Mouse (Mus musculus) liver, adult 2 months (tissue): ENCODE measurements around the gene Aldh9a1. TPM values are rescaled to one million over a fixed set of nuclear protein-coding genes. Genes with fewer than 3 reads are reported as not detected.
A peak's percentile ranks its signal among the peaks of the same experiment; 100 is the strongest.

Source experiments
- DNase-seq: peaks from one replicate; pipeline ENCODE4 v3.0.0-alpha.2; 2011; ENCODE audit warnings: low read depth, low spot score; ENCODE audit errors: extremely low read depth
- H3K27ac ChIP-seq: fragments of 200-500 bp; replicated peaks from 2 replicates; pipeline ENCODE4 v1.5.1; 2012; ENCODE audit warnings: low read depth, mild to moderate bottlenecking, control low read depth, inconsistent platforms, low read length; ENCODE audit not compliant: insufficient read depth
- H3K27me3 ChIP-seq: fragments of 200-500 bp; 2 replicates; pipeline ENCODE4 v1.6.1; 2012; ENCODE audit warnings: mild to moderate bottlenecking, moderate library complexity, low read length, inconsistent platforms; ENCODE audit not compliant: control insufficient read depth, insufficient read depth
- H3K36me3 ChIP-seq: fragments of 200-500 bp; 2 replicates; pipeline ENCODE4 v1.6.1; 2012; ENCODE audit warnings: low read length, inconsistent platforms; ENCODE audit not compliant: control insufficient read depth, insufficient read depth
- H3K4me1 ChIP-seq: fragments of 200-500 bp; 2 replicates; pipeline ENCODE4 v1.6.1; 2011; ENCODE audit warnings: low read length; ENCODE audit not compliant: control insufficient read depth, insufficient read depth
- H3K4me3 ChIP-seq: fragments of 200-500 bp; 2 replicates; pipeline ENCODE4 v1.5.1; 2011; ENCODE audit warnings: low read depth, mild to moderate bottlenecking, control low read depth, low read length, moderate library complexity; ENCODE audit not compliant: insufficient read depth
- H3K79me2 ChIP-seq: fragments of 200-500 bp; 2 replicates; pipeline ENCODE4 v1.6.1; 2012; ENCODE audit warnings: inconsistent platforms, mild to moderate bottlenecking, low read length, moderate library complexity; ENCODE audit not compliant: control insufficient read depth, insufficient read depth
- H3K9ac ChIP-seq: fragments of 200-500 bp; 2 replicates; pipeline ENCODE4 v1.6.1; 2012; ENCODE audit warnings: low read depth, mild to moderate bottlenecking, control low read depth, inconsistent platforms, low read length
- CTCF ChIP-seq: fragments of 200-500 bp; IDR thresholded peaks from 2 replicates; pipeline ENCODE4 v1.5.1; 2011; ENCODE audit warnings: low read depth, low read length, control low read depth
- POLR2A ChIP-seq: fragments of 200-500 bp; IDR thresholded peaks from 2 replicates; pipeline ENCODE4 v1.6.1; 2011; ENCODE audit warnings: low read length, control low read depth; ENCODE audit not compliant: insufficient read depth; ENCODE audit errors: extremely low read depth
- WGBS: fragments of 180-500 bp; shearing (Covaris S2); methylation state at CpG from one replicate; pipeline ENCODE4 v1.1.7; 2018; 5-methylcytosine and 5-hydroxymethylcytosine counted together
- polyA plus RNA-seq: library from polyadenylated mRNA; depleted of rRNA; stranded (reverse); fragments of >200 nt; gene quantifications from 2 replicates; pipeline ENCODE4 v1.2.3, GENCODE M21; 2012
- total RNA-seq: library from RNA; depleted of rRNA; stranded (reverse); fragments of >200 nt; gene quantifications from 2 replicates; pipeline ENCODE4 v1.2.3, GENCODE M21; 2014

The Aldh9a1 gene
- total and polyA plus RNA-seq, 2 experiments: 119 to 127 TPM

GRCm38 (mm10) chr1:167378019-167378418 lies 28.2 kb downstream of the Aldh9a1 start:
- TF ChIP-seq CTCF (no peak), POLR2A (no peak)
- H3K4me3 ChIP-seq: no peak overlapping the region
- H3K36me3 ChIP-seq: no peaks in the 10 kb centered on the region
- H3K27me3 ChIP-seq: no peaks in the 10 kb centered on the region
- 31% methylated on average over 6 of the region's 6 CpGs for WGBS
- peak; percentile 87 for DNase-seq
- H3K79me2 ChIP-seq: no peaks in the 10 kb centered on the region
- H3K4me1 ChIP-seq: peaks cover 23% of the 10 kb centered on the region
- no peak overlapping the region for H3K9ac ChIP-seq
- H3K27ac ChIP-seq: peak overlapping the region; percentile 57

DNA sequence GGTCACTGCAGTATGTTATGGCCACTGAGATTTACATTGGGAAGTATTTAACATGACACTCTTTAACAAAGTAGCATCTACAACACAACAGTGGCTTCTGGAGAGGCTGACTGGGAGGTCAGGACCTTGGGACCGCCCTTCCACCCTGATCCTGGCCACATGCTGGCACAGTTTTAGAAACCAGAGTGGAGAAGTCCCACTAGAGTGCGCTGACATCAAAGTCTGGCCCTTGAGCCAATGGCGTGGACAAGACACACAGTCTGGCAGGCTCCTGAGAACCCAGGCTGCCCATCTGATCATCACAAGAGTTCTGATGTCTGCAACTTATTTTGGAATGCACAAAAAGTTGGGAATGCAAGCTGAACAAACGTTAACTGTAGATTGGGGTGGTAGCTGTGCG lies 30.0 kb downstream of the Aldh9a1 start:
- Histone ChIP-seq H3K4me3 (no peak overlapping the region), H3K27ac (no peak overlapping the region), H3K27me3 (no peaks in the 10 kb centered on the region), H3K79me2 (no peaks in the 10 kb centered on the region), H3K9ac (no peak overlapping the region), H3K36me3 (no peaks in the 10 kb centered on the region), H3K4me1 (peaks cover 20% of the 10 kb centered on the region)
- TF ChIP-seq POLR2A (no peak), CTCF (peak; percentile 25; the same call in 1 of the 2 replicates)
- peak; percentile 71 for DNase-seq
- 73% methylated on average over 5 of the region's 5 CpGs for WGBS

- peaks cover 16% of the 10 kb centered on the region for H3K4me1 ChIP-seq
- no peaks in the 10 kb centered on the region for H3K36me3 ChIP-seq
- no peak overlapping the region for H3K4me3 ChIP-seq
- H3K27ac ChIP-seq: no peak overlapping the region
- no peak overlapping the region for H3K9ac ChIP-seq
- 99% methylated on average over 2 of the region's 2 CpGs for WGBS
- H3K79me2 ChIP-seq: no peaks in the 10 kb centered on the region
- no peaks in the 10 kb centered on the region for H3K27me3 ChIP-seq
- DNase-seq: no peak
- no peak for TF ChIP-seq CTCF
- no peak for TF ChIP-seq POLR2A
Measured at GRCm38 (mm10) chr1:167380223-167380622, 30.4 kb downstream of the Aldh9a1 start.

DNA sequence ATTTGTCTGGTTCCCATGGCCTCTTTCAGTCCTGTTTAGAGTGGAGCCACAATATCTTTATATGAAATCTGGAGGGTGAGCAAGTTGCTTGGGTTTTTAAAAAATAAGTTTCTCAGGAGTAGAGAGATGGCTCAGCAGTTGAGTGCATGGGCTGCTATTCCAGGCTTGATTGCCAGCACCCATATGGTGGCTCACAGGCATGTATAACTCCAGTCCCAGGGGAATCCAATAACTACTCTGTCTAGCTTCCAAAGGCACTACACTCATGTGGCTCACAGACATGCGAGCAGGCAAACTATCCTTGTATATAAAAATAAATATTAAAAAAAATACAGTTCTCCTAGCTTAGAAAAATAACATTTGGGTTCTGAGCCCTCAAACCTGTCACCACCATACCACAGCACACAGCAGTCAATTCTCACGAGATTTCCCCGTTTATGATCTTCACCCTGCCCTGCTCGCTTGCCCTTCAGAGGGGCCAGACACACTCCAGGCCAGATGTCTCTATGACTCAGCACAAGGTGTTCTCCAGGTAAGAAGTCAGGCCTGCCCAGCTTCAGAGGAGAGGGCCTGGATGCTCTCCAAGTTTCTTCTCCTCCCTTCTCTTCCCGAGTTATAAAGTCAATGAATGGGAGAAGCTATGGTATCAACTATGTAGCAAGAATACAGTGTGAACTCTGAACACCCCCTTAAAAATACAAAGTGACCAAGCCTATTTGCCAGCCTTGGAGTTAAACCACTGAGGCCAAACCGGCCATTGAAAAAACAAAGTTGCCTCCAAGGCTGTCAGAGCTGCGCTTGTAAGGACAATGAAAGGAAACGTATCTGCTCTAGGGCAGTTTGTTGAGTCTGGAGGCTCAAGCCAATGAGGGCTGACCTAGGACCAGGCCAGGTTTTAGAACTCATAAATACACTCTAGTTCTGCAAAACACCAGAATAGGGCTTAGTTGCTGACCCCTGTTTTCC lies 31.5 kb downstream of the Aldh9a1 start:
- H3K4me1 ChIP-seq: peaks cover 10% of the 10 kb centered on the region
- no peak overlapping the region for H3K9ac ChIP-seq
- no peak overlapping the region for H3K4me3 ChIP-seq
- TF ChIP-seq CTCF (no peak), POLR2A (no peak)
- H3K79me2 ChIP-seq: no peaks in the 10 kb centered on the region
- H3K36me3 ChIP-seq: no peaks in the 10 kb centered on the region
- peak; percentile 47 for DNase-seq
- no peaks in the 10 kb centered on the region for H3K27me3 ChIP-seq
- 65% methylated on average over 8 of the region's 8 CpGs for WGBS
- H3K27ac ChIP-seq: no peak overlapping the region

DNA sequence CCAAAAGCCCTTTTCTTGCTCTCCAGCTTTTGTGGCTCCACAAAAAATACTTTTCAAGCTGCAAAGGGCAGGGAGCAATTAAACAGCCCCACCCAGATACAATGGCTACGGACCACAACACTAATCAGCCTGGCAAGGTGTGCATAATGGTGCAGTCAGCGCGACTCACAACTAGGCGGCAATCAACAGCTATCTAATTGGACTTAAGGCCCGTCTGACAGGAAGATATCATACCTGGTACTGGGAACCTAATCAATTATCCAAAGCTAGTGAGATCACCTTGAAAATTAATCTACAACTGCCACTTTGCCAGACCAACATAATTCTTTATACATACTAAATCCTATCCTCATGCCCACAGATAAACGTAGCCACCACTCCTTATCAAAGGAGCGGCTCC lies 32.5 kb downstream of the Aldh9a1 start:
- H3K79me2 ChIP-seq: no peaks in the 10 kb centered on the region
- no peak overlapping the region for H3K27ac ChIP-seq
- DNase-seq: no peak
- H3K4me3 ChIP-seq: no peak overlapping the region
- 92% methylated on average over 7 of the region's 7 CpGs for WGBS
- no peak for TF ChIP-seq POLR2A
- TF ChIP-seq CTCF: no peak
- H3K36me3 ChIP-seq: no peaks in the 10 kb centered on the region
- H3K4me1 ChIP-seq: peaks cover 10% of the 10 kb centered on the region
- no peaks in the 10 kb centered on the region for H3K27me3 ChIP-seq
- no peak overlapping the region for H3K9ac ChIP-seq

DNA sequence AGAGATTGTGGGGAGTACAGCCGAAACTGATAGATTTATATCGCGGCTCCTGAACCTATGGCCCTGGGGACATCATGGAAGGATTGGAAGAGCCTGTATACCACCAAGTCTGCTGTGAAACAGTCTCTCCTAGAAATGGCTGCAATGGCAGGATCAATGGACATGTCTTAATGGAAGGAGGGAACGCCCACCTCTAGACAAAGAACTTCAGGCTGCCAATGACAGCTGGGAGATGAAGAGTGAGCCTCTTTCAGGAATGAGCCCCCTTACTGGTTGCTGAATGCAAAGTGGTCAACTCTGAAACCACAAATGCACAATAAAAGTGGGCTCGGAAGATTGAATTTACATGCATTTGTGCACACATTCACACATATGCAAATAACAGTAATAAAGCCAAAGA lies 33.0 kb downstream of the Aldh9a1 start:
- Histone ChIP-seq H3K27me3 (no peaks in the 10 kb centered on the region), H3K4me3 (no peak overlapping the region), H3K27ac (no peak overlapping the region), H3K9ac (no peak overlapping the region), H3K4me1 (peaks cover 12% of the 10 kb centered on the region), H3K36me3 (no peaks in the 10 kb centered on the region), H3K79me2 (no peaks in the 10 kb centered on the region)
- TF ChIP-seq CTCF (no peak), POLR2A (no peak)
- 94% methylated on average over 5 of the region's 5 CpGs for WGBS
- DNase-seq: no peak
